Mouse (Mus musculus) layer of hippocampus, postnatal 10 days (tissue): ENCODE results near the gene Smco4. TPM values are rescaled to one million over a fixed set of nuclear protein-coding genes. Genes with fewer than 3 reads are reported as not detected.
"Not testable (repeated sequence)": the region's sequence is repeated elsewhere in the genome, so short reads cannot be mapped to it uniquely, and the experiment has no call there.

Experiments used
- DNase-seq, 2 experiments: peaks; one replicate each; pipeline ENCODE4 v3.0.0; 2021; ENCODE audit warnings: low spot score in 2 of 2
- total RNA-seq, 2 experiments: library from RNA; stranded (reverse); gene quantifications; 2 replicates each; pipeline ENCODE4 v1.2.3; 2021

Smco4 gene
- total RNA-seq, 2 experiments from 2014 or later: 5.5 to 8.7 TPM

DNA sequence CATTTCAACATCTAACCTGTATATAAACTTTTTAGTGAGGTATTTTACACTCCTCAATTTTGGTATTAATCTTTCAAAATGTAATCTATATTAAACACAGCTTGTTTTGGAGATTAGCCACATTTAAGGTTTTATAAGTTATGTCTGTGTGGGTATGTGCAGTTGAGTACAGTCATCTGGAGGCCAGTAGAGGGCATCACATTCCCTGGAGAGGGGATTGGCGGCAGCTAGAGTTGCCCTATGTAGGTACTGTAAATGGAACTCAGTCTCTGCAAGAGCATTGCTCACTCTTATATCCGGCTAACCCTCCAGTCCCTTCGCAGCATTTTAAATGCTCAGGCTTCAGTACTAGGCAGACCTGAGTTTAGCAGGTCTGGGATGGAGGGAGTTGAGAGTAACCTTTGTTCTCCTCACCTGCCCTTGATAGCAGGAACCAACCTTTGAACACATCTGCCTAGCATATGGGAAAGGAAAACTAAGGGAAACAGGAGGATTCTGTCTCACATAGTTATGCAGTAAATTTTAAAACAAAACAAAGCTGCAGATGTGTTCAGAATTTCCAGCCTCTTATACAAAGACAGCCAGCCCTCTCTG, 44.3 kb downstream of the Smco4 start:
- no peak for DNase-seq

DNA sequence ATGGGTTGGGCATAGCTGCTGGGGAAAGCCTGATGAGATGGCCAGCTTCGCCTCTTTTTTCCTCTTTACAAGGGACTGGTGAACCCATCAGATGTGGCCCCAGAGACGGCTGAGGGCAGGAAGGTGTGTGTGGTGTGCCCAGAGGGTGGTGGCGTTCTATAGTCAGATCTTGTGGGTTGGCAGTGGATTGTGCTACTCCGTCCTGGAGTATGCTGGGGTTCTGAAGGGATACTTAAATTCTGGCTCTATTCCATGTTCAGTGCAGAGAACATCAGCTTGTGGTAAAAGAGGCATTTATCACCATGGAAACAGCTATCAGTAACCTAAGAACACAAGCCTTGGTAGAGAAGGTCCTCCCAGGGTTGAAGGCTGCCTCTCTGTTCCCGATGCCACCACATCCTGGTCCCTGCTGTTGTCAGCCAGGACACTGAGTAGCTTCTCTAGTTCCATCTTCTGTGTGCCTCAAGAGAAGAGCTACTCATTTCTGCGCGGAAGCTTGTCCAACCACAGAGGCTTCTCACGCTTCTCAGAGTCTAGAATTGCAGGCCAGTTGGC, 45.8 kb downstream of the Smco4 start:
- no peak for DNase-seq

DNA sequence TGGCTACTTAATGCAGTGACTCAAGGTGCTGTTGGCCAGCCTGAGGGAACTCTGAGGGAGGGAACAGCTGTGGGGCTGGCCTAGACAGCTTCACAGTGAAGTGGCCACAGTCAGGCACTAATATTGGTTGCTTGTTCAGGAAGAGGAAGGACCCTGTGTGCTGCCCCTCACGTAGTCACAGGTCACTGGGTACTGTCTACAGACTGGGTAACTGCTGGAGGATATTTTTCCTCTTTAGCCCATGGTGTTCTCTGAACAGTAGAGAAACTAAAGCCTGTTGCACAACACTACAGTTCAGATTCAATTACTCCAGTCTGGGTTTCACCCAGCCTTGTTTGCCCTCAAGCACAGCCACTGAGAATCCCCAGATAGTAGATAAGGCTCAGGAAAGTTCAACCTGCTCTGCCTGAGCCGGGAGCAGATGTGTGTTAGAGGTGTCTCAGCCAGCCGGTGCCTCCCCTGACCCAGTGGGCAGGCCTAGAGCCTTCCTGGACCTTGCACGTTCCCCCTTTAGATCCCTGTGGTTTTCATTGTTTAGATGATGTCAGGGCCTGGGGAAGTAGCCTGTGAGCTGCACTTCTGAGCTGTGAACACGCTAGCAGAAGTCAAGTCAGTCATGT, 48.6 kb downstream of the Smco4 start:
- DNase-seq: no peak

DNA sequence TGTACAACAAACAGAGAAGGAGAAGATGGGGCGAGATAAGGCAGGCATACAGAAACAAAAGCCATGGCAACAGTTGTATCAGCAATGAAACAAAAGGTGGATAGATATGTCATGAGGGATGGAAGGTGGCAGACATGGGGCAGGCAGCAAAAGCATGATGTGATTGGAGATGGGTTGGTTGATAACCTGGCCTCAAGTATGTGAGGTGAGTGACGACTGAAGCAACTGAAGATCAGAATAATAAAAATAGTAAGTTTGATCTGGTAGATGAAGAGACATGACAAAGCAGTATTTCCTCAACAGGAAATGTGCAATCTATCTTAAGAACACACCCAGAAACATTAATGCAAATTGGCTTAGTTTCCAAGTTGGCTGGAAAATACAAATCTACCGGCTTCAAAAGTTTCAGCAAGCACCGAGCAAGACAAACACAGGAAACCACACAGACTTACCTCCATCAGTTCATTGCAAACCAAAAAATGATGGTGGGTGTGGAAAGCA, 57.3 kb downstream of the Smco4 start:
- no peak for DNase-seq

DNA sequence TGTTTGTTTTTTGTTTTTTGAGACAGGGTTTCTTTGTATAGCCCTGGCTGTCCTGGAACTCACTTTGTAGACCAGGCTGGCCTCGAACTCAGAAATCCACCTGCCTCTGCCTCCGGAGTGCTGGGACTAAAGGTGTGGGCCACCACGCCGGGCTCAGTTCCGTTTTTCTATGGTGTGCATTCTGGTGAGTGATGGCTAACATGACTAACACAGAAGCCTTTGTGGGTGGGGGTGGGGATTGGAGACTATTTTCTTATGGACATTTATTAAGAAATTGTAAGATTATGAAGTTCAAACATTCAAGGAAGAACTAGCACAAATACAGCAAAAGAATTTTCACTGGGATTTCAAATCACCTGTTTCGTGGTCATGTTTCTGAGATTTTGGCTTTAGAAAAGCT, 57.8 kb downstream of the Smco4 start:
- DNase-seq: not testable (repeated sequence)

DNA sequence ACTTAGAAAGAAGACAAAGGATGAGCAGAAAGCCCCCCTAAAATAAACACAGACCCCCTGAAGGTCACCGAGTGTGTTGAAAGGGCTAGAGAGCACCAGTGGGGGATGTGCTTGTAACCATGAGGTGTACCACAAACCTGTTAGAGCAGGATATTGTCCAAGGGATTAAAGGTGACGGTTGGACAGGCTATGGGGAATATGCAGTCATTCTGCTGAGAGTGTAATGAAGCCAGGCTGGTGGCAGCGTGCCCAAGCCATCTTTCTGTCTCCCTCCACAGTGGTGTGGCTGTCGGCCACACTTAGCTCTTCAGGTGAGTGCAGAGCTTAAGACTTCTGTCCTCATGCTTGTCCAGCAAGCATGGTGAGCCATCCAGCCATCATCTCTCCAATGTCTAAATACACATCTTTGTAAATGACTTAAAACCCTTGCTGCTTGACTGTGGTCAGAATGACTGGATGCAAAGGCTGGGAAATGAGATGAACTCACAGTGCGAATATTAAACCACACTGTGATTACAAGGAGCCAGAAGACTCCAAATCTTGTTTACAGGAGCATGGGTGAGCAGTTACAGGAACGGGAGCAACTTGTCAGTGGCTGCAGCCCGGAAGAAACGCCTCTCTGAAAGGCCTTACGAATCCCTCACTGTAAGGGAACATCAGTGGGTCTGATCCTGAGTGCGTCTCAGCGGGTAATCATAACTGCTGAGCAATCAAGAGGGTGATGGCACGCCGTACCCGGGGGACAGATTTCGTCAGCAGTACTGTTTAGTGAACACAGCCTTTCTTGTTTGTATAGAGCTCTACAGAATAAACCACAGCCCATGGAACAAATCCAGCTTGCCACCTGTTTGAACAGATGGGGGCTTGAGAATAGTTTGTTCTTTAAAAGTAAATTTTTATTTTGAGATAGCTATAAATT, 59.0 kb downstream of the Smco4 start:
- no peak for DNase-seq

DNA sequence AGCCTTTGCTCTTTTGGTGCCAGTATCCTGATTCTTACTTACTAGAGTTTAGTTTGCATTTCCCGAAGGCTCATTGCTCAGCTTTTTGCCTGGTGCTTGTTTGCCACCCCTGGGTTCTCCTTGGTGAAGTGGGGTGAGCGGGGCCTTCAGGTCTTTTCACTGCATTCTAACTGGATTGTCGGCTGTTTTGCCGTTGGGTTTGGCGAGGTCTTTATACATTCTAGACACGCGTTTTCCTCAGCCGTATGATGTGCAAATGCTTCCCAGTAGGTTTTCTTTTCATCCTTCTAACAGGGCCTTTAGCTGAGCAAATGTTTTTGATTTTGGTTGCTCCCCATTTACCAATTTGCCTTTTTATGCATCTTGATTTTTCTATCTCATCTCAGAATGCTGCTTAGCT, 60.1 kb downstream of the Smco4 start:
- DNase-seq: no peak

DNA sequence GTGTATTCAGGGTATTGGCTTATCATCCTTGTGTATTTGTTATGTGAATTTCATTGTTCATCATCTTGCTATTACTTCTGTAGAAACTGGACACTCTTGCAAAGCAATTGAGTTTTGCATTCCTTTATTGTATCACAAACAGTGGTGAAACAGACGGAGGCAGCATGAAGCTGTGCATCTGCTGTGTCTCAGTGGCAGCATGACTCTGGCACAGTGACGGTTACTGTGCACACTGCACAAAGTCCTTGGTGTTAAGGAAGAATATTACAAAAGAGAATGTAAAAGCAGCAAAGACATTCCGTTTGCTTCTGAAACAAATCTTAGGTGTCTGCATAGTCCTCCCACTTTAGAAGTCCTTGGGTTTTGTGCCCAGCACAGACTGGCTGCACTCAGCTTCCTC, 67.2 kb downstream of the Smco4 start:
- DNase-seq: no peak

DNA sequence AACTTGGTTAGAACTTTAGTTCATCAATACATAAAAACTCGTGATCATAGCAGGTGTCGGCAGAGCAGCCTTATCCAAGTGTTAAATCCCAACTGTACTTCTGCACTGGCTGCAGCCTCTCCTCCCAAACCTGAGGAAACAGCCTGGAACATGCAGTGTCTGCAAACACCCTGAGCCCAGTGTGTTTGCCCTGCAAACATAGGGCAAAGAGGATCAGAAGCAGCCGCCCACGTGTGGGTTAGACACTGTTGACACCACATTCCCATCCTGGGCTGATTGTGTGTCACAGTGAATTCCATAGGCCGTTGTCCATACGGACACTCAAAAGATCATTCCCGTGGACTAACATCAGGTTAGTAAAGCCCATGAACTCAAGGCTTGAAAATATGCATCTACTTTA, 69.1 kb downstream of the Smco4 start:
- DNase-seq: no peak

DNA sequence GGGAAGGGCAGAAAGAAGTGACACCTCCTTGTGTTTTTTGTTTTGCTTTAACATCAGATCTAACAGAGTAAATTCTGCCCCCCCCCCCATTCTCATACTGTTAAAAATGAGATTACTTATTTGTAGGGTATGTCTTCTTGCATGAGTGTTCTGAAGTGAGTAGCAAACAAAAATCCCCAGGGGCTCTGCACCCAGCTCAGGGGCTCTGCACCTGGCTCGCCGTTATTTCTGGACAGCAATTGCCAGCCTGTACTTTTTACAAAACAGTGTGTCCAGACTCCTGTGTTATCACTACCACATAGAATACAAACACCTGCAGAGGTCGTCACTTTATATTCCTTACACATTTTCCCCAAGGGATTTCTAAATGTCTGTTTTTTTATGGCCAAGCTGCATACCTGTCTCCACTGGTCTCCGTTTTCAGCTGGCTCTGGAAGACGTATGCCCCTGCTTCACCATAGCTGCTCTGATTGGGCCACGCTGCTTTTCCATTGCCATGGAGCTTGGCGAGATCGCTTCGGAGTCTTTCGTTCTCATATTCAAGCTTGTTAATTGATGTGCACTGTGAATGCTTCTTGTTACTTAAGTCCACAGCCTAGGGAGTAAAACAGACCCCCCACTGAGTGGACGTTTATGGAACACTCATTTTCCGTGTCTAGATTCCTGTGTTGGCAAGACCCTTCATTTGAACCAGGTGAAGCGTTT, 81.7 kb downstream of the Smco4 start:
- no peak for DNase-seq

DNA sequence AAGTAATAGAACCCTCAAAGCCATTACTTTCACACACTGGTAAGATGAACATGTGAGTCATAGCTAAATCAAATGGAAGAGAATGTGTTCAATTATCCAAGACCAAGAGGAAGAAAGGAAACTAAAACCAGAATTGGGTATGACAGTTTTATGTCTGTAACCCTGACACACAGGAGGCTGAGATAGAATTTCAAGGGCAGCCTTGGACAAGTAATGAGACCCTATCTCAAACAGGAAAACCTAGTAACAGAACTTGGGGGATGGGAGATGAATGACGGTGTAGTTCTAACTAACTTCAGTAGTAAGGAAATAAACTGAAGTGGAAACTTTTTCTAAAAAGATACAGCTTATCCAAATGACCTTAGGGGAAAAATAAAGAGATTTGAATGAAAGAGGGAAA, 85.2 kb downstream of the Smco4 start:
- DNase-seq: no peak

DNA sequence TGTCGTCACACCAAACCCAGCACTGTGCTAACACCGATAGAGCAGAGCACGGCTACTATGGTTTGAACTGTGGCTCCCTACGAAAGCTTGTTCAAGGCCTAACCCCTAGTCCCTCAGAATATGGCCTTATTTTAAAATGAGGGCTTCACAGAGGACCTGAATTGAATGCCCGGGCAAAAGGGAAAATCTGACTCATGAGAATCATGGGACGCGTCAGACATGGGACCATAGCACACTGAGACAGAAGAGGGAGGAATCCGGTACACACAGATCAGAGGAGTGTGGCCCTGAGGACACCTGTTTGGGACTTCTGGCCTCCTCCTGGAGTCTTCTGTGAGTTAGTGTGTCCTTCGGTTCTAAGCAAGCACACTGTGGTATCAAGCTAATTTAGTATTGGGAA, 85.7 kb downstream of the Smco4 start:
- no peak for DNase-seq

DNA sequence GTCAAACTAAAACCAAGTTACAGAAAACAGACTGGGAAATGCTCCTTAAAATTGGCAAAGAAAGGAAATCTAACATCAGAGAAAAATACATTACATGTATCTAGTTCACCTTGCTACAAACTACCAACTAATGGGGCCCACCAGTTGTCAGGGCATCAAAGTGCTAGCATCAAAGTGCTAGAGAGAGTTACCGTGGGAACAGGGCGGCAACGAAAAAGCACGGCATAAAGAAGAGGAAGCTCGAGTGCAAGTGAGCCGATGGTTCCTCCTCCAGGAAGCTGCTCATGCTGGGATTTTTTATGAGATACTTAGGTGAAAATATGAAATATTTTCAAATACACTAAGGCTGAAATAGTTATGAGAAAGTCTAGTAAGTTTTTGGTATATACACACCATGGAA, 86.9 kb downstream of the Smco4 start:
- DNase-seq: no peak

DNA sequence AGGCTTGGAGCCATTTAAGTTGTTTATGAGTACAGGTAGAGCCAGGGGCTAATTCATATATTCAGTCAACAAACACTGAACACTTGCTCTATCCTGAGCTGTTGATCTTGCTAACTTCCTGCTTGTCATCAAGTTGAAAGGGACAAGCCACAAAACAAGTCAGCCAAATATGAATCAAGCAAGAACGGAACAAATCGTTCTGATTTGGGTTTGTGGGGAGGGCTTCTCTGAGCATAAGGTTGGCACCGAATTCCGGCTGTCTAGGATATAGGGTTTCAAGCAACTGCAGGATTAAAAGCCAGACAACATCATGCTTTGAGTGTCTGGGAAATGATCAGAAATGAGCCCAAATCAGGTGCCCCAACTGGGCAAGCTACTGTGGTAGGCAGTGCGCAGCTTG, 88.8 kb downstream of the Smco4 start:
- no peak for DNase-seq

DNA sequence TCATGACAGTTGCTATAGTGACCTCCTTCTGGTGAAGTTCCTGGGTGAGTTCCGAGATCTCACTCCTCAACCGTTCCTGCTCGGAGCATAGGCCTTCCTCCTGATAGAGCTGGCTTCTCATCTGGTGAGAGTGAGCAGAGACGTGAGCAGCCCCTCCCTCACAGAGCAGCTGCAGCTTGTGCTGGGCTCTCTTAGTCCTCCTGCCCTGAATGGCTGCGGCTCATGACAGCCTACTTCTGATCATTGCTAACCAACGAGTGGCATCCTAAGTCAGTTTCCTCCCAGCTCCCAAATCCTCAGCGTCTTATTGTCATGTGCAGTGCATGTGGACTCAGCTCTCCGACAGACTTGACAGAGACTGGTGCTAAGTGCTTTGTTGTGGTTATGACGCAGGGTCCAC, 91.0 kb downstream of the Smco4 start:
- DNase-seq: no peak

DNA sequence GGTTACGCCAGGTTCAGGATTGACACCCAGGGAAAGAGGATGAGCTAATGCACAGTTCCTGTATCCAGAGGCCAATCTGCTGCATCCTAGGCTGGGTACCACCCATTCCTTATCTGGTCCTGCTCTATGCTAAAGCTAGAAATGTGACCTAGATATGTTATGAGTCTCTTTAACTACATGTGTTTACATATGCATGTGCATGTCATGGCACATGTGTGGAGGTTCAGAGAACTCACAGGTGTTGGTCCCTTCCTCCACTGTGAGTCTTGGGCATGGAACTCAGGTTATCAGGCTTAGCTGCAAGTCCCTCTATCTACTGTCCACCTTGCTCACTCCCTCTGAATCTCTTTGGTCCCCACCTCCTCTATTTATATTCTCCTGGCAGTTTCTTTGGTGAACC, 92.7 kb downstream of the Smco4 start:
- no peak for DNase-seq

DNA sequence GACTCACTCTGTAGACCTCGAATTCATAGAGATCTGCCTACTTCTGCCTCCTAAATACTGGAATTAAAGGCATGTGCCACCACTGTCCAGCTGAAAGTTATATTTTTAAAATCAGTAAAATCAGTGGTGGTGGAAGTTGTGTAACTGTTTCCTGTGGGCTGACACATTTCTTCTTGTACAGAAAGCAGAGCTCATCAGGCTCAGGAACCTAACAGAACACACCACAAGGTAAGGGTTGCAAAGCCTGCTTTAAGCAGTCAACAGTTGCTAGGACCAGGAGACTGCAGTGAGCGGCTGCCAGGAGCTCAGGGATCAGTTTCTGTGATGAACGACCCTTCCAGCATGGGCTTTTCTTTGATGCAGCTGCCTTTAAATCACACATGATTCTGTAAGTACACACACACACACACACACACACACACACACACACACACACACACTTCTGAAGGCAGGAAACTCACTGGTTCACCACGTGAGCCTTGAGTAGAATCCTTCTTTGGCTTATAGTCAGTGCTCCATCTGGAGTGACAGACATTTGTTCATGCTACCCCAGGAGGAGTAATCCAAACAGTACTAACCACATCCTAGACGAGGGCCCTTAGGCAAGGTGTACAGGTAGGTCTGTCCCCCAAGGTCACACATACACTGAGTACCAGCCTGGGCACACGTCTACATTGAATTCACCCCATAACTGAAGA, 94.1 kb downstream of the Smco4 start:
- no peak for DNase-seq

DNA sequence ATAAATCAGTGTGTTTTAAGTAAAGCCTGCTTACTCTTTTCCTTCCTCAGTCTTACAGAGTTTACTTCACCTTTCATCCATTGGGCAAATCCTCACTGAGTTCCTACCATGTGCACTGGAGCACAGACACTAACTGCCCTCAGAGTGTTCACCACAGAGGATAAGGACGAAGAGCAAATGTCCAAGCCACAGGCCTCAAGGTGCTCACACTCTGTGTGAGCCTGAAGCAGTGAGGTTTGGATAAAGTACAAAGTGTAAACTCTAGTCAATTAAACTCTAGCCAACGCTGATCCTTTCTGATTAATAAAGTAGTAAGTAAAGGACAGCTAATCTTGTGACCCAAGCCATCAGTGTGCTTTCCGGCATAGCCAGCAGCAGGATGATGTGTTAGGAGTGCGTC, 100.9 kb downstream of the Smco4 start:
- DNase-seq: no peak
